Mouse (Mus musculus) CH12.LX (cell line): Measurements from ENCODE around the gene Ugt1a6b. TPM values are rescaled to one million over a fixed set of nuclear protein-coding genes. Genes with fewer than 3 reads are reported as not detected.
"Not testable (repeated sequence)": the region's sequence is repeated elsewhere in the genome, so short reads cannot be mapped to it uniquely, and the experiment has no call there.

Source experiments
- DNase-seq: peaks from one replicate; pipeline ENCODE4 v3.0.0-alpha.2; 2013; ENCODE audit errors: extremely low read depth
- H3K27ac ChIP-seq: 2 replicates; pipeline ENCODE4 v1.5.1; 2012; ENCODE audit warnings: low read depth, mild to moderate bottlenecking, control low read depth, moderate library complexity; ENCODE audit not compliant: insufficient read depth
- H3K27me3 ChIP-seq: replicated peaks from 2 replicates; pipeline ENCODE3; 2012; ENCODE audit warnings: inconsistent platforms
- H3K36me3 ChIP-seq, 2 experiments: replicated peaks in 1 of 2; 2 replicates each; pipeline versions ENCODE3 to v1.6.1; 2012; ENCODE audit warnings: inconsistent platforms in 1 of 2, low read length in 1 of 2, mild to moderate bottlenecking in 1 of 2, mixed read lengths in 1 of 2, moderate library complexity in 1 of 2; ENCODE audit not compliant: control insufficient read depth in 1 of 2, insufficient read depth in 1 of 2
- H3K4me1 ChIP-seq, 2 experiments: 2 replicates each; pipeline ENCODE4 v1.6.1; 2012; ENCODE audit warnings: inconsistent platforms in 1 of 2, moderate library complexity in 1 of 2; ENCODE audit not compliant: insufficient read depth in 2 of 2, control insufficient read depth in 1 of 2
- H3K4me2 ChIP-seq: 2 replicates; pipeline ENCODE4 v1.6.1; 2012; ENCODE audit warnings: low read depth, mild to moderate bottlenecking, control low read depth; ENCODE audit not compliant: poor library complexity, insufficient read depth, severe bottlenecking
- H3K4me3 ChIP-seq, 3 experiments: fragments of 150-350 bp in 1 of 3; sonication (generic) in 1 of 3; replicated peaks in 1 of 3; 2 replicates each; pipeline versions ENCODE3 to v1.5.1; 2011 to 2012; ENCODE audit warnings: low read depth in 2 of 3, low read length in 2 of 3, mild to moderate bottlenecking in 2 of 3, moderate library complexity in 2 of 3, control low read depth in 1 of 3, improper control_type of control experiment in 1 of 3, inconsistent platforms in 1 of 3, mixed read lengths in 1 of 3; ENCODE audit not compliant: poor library complexity in 1 of 3
- H3K79me2 ChIP-seq: replicated peaks from 2 replicates; pipeline ENCODE4 v1.6.1; 2012; ENCODE audit warnings: mild to moderate bottlenecking, moderate library complexity; ENCODE audit not compliant: control insufficient read depth, poor library complexity, insufficient read depth, severe bottlenecking; ENCODE audit errors: extremely low read depth
- H3K9ac ChIP-seq: 2 replicates; pipeline ENCODE4 v1.6.1; 2012; ENCODE audit warnings: low read depth, mild to moderate bottlenecking, control low read depth, moderate library complexity; ENCODE audit not compliant: insufficient read depth
- H3K9me3 ChIP-seq: replicated peaks from 2 replicates; pipeline ENCODE3; 2012; ENCODE audit warnings: low read length, inconsistent platforms, mixed read lengths
- CHD1 ChIP-seq: IDR thresholded peaks from 2 replicates; pipeline ENCODE4 v1.6.1; 2012; ENCODE audit warnings: low read depth, low read length, improper control_type of control experiment, inconsistent platforms
- CTCF ChIP-seq, 2 experiments: IDR thresholded peaks in 1 of 2; conservative IDR thresholded peaks in 1 of 2; 2 replicates each; pipeline ENCODE4 v1.5.1; 2011 to 2012; ENCODE audit warnings: low read depth in 2 of 2, low read length in 2 of 2, improper control_type of control experiment in 1 of 2, inconsistent platforms in 1 of 2, mild to moderate bottlenecking in 1 of 2, moderate library complexity in 1 of 2
- E2F4 ChIP-seq: IDR thresholded peaks from 2 replicates; pipeline ENCODE4 v1.6.1; 2011; ENCODE audit warnings: low read depth, low read length, improper control_type of control experiment; ENCODE audit not compliant: insufficient replicate concordance
- JUND ChIP-seq: conservative IDR thresholded peaks from 2 replicates; pipeline ENCODE4 v1.6.1; 2011; ENCODE audit warnings: low read depth, low read length, improper control_type of control experiment
- MAZ ChIP-seq: IDR thresholded peaks from 2 replicates; pipeline ENCODE4 v1.6.1; 2012; ENCODE audit warnings: low read depth, mild to moderate bottlenecking, inconsistent platforms, low read length, improper control_type of control experiment, moderate library complexity
- NELFE ChIP-seq: IDR thresholded peaks from 2 replicates; pipeline ENCODE4 v1.6.1; 2011; ENCODE audit warnings: low read depth, low read length, improper control_type of control experiment
- NRF1 ChIP-seq: IDR thresholded peaks from 2 replicates; pipeline ENCODE4 v1.6.1; 2014; ENCODE audit warnings: low read depth, mild to moderate bottlenecking, inconsistent platforms, low read length, improper control_type of control experiment, moderate library complexity
- POLR2A ChIP-seq: IDR thresholded peaks from 2 replicates; pipeline ENCODE4 v1.6.1; 2011; ENCODE audit warnings: low read depth, mild to moderate bottlenecking, improper control_type of control experiment, low read length
- USF1 ChIP-seq: IDR thresholded peaks from 2 replicates; pipeline ENCODE4 v1.6.1; 2014; ENCODE audit warnings: low read depth, mild to moderate bottlenecking, inconsistent platforms, low read length, improper control_type of control experiment
- USF2 ChIP-seq: conservative IDR thresholded peaks from 2 replicates; pipeline ENCODE4 v1.6.1; 2011; ENCODE audit warnings: low read depth, low read length, improper control_type of control experiment
- dilution Hi-C: fragments of 300-500 bp; cut with MboI; formaldehyde crosslinking; loops from 2 replicates; pipeline ENCODE4 v1.14.3; 2020; ENCODE audit warnings: low sequenced_read_pairs; ENCODE audit not compliant: extremely low pct_unique_long_range_greater_than_20kb, extremely low pct_ligation_motif_present
- in situ Hi-C: fragments of 300-500 bp; cut with MboI; formaldehyde crosslinking; loops from 3 replicates; pipeline ENCODE4 v1.14.3; 2019; ENCODE audit warnings: low sequenced_read_pairs, low pct_ligation_motif_present, low pct_unique_long_range_greater_than_20kb, mixed read lengths
- polyA plus RNA-seq: library from polyadenylated mRNA; unstranded; fragments of >175 nt; gene quantifications from 2 replicates; pipeline ENCODE4 v1.2.1, GENCODE M21; 2012; ENCODE audit warnings: low read depth; ENCODE audit not compliant: insufficient read length
- total RNA-seq, 2 experiments: library from RNA; depleted of rRNA; stranded (reverse); fragments of 300-350 nt in 1 of 2; fragments of >200 nt in 1 of 2; gene quantifications; 2 replicates each; pipeline ENCODE4 v1.2.3; 2012 to 2014

The Ugt1a6b gene
- 0.08 TPM in 1 of 2 replicates, not detected in the other for total RNA-seq (2012; rRNA removed)
- 0.13 TPM in 1 of 2 replicates, not detected in the other for total RNA-seq (2014; rRNA removed)
- 0.26 TPM in 1 of 2 replicates, not detected in the other for polyA plus RNA-seq

GRCm38 (mm10) chr1:88103019-88103418 lies at the start of gene Ugt1a6b:
TSS of gene Ugt1a6b (plus strand) at chr1:88103252.
- H3K4me3 ChIP-seq, dilution Hi-C loops, H3K9ac ChIP-seq, H3K36me3 ChIP-seq, DNase-seq, H3K79me2 ChIP-seq, H3K9me3 ChIP-seq, H3K4me2 ChIP-seq, H3K27me3 ChIP-seq, in situ Hi-C loops, H3K27ac ChIP-seq: not testable (repeated sequence)
- H3K4me1 ChIP-seq, result peaks cover 0 to 28% of the 10 kb centered on the region in 2 experiments; a peak in 2 of 4 replicates

- no peak for TF ChIP-seq NRF1
- Histone ChIP-seq H3K36me3 (no peaks in the 10 kb centered on the region), H3K9me3 (no peaks in the 10 kb centered on the region), H3K4me1 (peaks cover 2 to 12% of the 10 kb centered on the region in 2 experiments), H3K27me3 (no peaks in the 10 kb centered on the region), H3K9ac (no peak within 1 kb of the TSS), H3K4me2 (no peak within 1 kb of the TSS), H3K4me3 (no peak within 1 kb of the TSS), H3K79me2 (no peaks in the 10 kb centered on the region), H3K27ac (no peak within 1 kb of the TSS)
- in situ Hi-C loops (no loop called here), dilution Hi-C loops (no loop called here)
- DNase-seq, result no peak
Measured at GRCm38 (mm10) chr1:88055088-88055487, 48.0 kb upstream of the Ugt1a6b start, which contains the start of gene Ugt1a10. TSS of gene Ugt1a10 (plus strand) at chr1:88055388.

GRCm38 (mm10) chr1:88066472-88067102 lies 36.5 kb upstream of the Ugt1a6b start:
- H3K9me3 ChIP-seq, H3K4me2 ChIP-seq, H3K4me1 ChIP-seq, DNase-seq, in situ Hi-C loops, H3K36me3 ChIP-seq, H3K4me3 ChIP-seq, H3K9ac ChIP-seq, H3K27ac ChIP-seq, H3K79me2 ChIP-seq, H3K27me3 ChIP-seq, dilution Hi-C loops: not testable (repeated sequence)

GRCm38 (mm10) chr1:88070495-88070894 lies 32.6 kb upstream of the Ugt1a6b start, which contains the start of gene Ugt1a9:
TSS of gene Ugt1a9 (plus strand) at chr1:88070800.
- Histone ChIP-seq H3K4me1 (no peaks in the 10 kb centered on the region), H3K9me3 (no peaks in the 10 kb centered on the region), H3K27me3 (no peaks in the 10 kb centered on the region), H3K36me3 (no peaks in the 10 kb centered on the region), H3K4me3 (no peak within 1 kb of the TSS)
- no peak for DNase-seq
- no peak for TF ChIP-seq MAZ
- no peak for TF ChIP-seq CHD1
- no peak for TF ChIP-seq E2F4
- TF ChIP-seq USF1, result no peak
- no peak for TF ChIP-seq USF2
- TF ChIP-seq CTCF (conservative IDR thresholded peaks at IDR 0.05 in 1 of 2, IDR thresholded peaks at IDR 0.05 in 1 of 2; ENCODE audit: low read depth in 2 of 2, low read length in 2 of 2), result no peak
- no peak for TF ChIP-seq JUND
- no peak for TF ChIP-seq POLR2A
- TF ChIP-seq NELFE, result no peak
- TF ChIP-seq, all 38 proteins: peak for 0
- Histone ChIP-seq H3K4me2 (no peak within 1 kb of the TSS), H3K27ac (no peak within 1 kb of the TSS), H3K9ac (no peak within 1 kb of the TSS), H3K79me2 (no peaks in the 10 kb centered on the region)
- dilution Hi-C loops, result no loop called here
- in situ Hi-C loops, result no loop called here
